Mouse (Mus musculus) liver, adult 2 months (tissue): ENCODE data around the gene Treml1.

Experiments used
- CTCF ChIP-seq: fragments of 200-500 bp; IDR thresholded peaks from 2 replicates; pipeline ENCODE4 v1.5.1; 2011; ENCODE audit warnings: low read depth, low read length, control low read depth
- POLR2A ChIP-seq: fragments of 200-500 bp; IDR thresholded peaks from 2 replicates; pipeline ENCODE4 v1.6.1; 2011; ENCODE audit warnings: low read length, control low read depth; ENCODE audit not compliant: insufficient read depth; ENCODE audit errors: extremely low read depth

GRCm38 (mm10) chr17:48325638-48326037 is 34.1 kb upstream of the Treml1 start:
- TF ChIP-seq CTCF (no peak), POLR2A (no peak)
